Mouse (Mus musculus) lung, embryonic 16.5 days (tissue): ENCODE measurements at regions not wholly inside any gene's neighbourhood (a gene's known extent, or its start where the extent isn't known, plus 50 kb on each side); places are given as distances from the start of the nearest gene placed in this dataset.

Source experiments
- ATAC-seq: fragments of 200-750 bp; cut with Nextera tagmentation; 2 replicates; pipeline ENCODE4 v1.8.0; 2017; ENCODE audit warnings: low read depth, mild to moderate bottlenecking, moderate library complexity
- H3K27ac ChIP-seq: fragments of 300-500 bp; sonication (generic); 2 replicates; pipeline ENCODE4 v1.5.1; 2014; ENCODE audit warnings: mild to moderate bottlenecking, control low read depth, low read length
- H3K27me3 ChIP-seq: fragments of 300-500 bp; sonication (generic); 2 replicates; pipeline ENCODE4 v1.6.1; 2014; ENCODE audit warnings: low read depth, low read length, mixed read lengths; ENCODE audit not compliant: control insufficient read depth, insufficient read depth
- H3K36me3 ChIP-seq: fragments of 300-500 bp; sonication (generic); 2 replicates; pipeline ENCODE4 v1.6.1; 2014; ENCODE audit warnings: low read length; ENCODE audit not compliant: control insufficient read depth, insufficient read depth
- H3K4me1 ChIP-seq: fragments of 300-500 bp; sonication (generic); replicated peaks from 2 replicates; pipeline ENCODE4 v1.6.1; 2014; ENCODE audit warnings: low read length, mixed read lengths; ENCODE audit not compliant: control insufficient read depth, insufficient read depth
- H3K4me2 ChIP-seq: fragments of 300-500 bp; sonication (generic); 2 replicates; pipeline ENCODE4 v1.6.1; 2014; ENCODE audit warnings: low read depth, low read length, control low read depth
- H3K4me3 ChIP-seq: fragments of 300-500 bp; sonication (generic); 2 replicates; pipeline ENCODE4 v1.5.1; 2014; ENCODE audit warnings: mild to moderate bottlenecking, low read length, control low read depth
- H3K9ac ChIP-seq: fragments of 300-500 bp; sonication (generic); 2 replicates; pipeline ENCODE4 v1.6.1; 2014; ENCODE audit warnings: low read length, control low read depth
- H3K9me3 ChIP-seq: fragments of 300-500 bp; sonication (generic); 2 replicates; pipeline ENCODE4 v1.6.1; 2016; ENCODE audit warnings: low read length; ENCODE audit not compliant: control insufficient read depth
- WGBS: fragments of 180-500 bp; shearing (Covaris S2); extraction: QIAGEN DNeasy Blood & Tissue Kit; methylation state at CpG from one replicate; pipeline ENCODE4 v1.1.7; 2014; 5-methylcytosine and 5-hydroxymethylcytosine counted together

GRCm38 (mm10) chr8:82665131-82665530 is 108.8 kb downstream of the Zfp330 start:
- Histone ChIP-seq H3K27me3 (no peaks in the 10 kb centered on the region), H3K36me3 (no peaks in the 10 kb centered on the region), H3K9ac (no peak overlapping the region), H3K4me2 (no peak overlapping the region), H3K27ac (no peak overlapping the region), H3K9me3 (no peaks in the 10 kb centered on the region), H3K4me1 (no peaks in the 10 kb centered on the region), H3K4me3 (no peak overlapping the region)
- 84% methylated on average over 4 of the region's 4 CpGs for WGBS
- ATAC-seq = no peak

DNA sequence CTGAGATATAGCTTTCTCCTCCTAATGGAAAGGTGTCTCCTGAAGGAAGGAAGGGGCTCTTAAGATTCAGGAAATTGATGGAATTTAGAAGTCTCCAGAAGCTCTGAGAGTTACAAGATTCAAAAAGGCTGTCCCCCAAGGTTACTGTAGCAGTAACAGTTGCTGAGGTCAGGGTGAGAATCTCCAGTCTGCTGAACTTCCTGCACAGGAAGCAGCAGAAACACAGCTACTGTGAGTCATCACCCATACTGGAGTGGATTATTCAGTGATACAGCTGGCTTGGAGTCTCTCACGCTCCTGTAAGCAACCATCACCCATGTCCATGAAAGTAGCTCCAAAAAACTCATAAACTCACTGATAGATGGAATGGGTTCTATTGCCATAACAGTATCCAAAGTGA is 133.5 kb downstream of the Zfp330 start:
- H3K4me1 ChIP-seq = no peaks in the 10 kb centered on the region
- H3K4me2 ChIP-seq = no peak overlapping the region
- 46% methylated on average over 1 of the region's 1 CpGs for WGBS
- no peak overlapping the region for H3K4me3 ChIP-seq
- H3K27me3 ChIP-seq = no peaks in the 10 kb centered on the region
- no peak overlapping the region for H3K27ac ChIP-seq
- ATAC-seq = no peak
- H3K9me3 ChIP-seq = no peaks in the 10 kb centered on the region
- no peaks in the 10 kb centered on the region for H3K36me3 ChIP-seq
- H3K9ac ChIP-seq = no peak overlapping the region

- no peak for ATAC-seq
- no peaks in the 10 kb centered on the region for H3K9me3 ChIP-seq
- no peak overlapping the region for H3K9ac ChIP-seq
- no peaks in the 10 kb centered on the region for H3K27me3 ChIP-seq
- no peak overlapping the region for H3K4me2 ChIP-seq
- no peak overlapping the region for H3K27ac ChIP-seq
- WGBS = 55% methylated on average over 2 of the region's 2 CpGs
- no peaks in the 10 kb centered on the region for H3K36me3 ChIP-seq
- no peaks in the 10 kb centered on the region for H3K4me1 ChIP-seq
- no peak overlapping the region for H3K4me3 ChIP-seq
Measured at GRCm38 (mm10) chr8:82630486-82630885, 143.5 kb downstream of the Zfp330 start.

- Histone ChIP-seq H3K27ac (no peak overlapping the region), H3K4me3 (no peak overlapping the region), H3K9me3 (no peaks in the 10 kb centered on the region), H3K4me2 (no peak overlapping the region), H3K9ac (no peak overlapping the region), H3K4me1 (no peaks in the 10 kb centered on the region), H3K36me3 (no peaks in the 10 kb centered on the region), H3K27me3 (no peaks in the 10 kb centered on the region)
- no peak for ATAC-seq
- WGBS = 83% methylated on average over 6 of the region's 6 CpGs
Measured at GRCm38 (mm10) chr8:82623791-82624431, 150.0 kb downstream of the Zfp330 start.

DNA sequence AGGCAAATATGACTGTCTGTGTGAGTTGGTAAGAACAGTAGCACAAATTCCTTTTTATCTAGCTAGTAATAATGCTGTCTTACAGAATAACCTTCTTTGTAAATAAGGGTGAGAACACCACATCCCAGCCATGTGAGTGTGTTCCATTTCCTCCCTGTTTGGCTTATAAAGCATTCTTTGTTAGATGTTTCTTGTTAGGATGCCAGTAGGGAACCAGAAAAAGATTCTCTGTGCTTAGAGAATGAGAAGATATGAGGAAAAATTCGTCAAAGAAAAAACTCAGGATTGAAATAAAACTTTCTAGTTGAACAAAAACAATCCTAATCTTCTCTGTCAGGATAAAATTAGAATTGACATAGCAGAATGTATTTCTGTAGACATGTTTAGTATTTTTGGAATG is 155.3 kb downstream of the Zfp330 start:
- no peaks in the 10 kb centered on the region for H3K36me3 ChIP-seq
- H3K27ac ChIP-seq = no peak overlapping the region
- ATAC-seq = no peak
- no peak overlapping the region for H3K4me2 ChIP-seq
- no peak overlapping the region for H3K9ac ChIP-seq
- H3K4me1 ChIP-seq = no peaks in the 10 kb centered on the region
- no peaks in the 10 kb centered on the region for H3K9me3 ChIP-seq
- 42% methylated on average over 1 of the region's 1 CpGs for WGBS
- H3K4me3 ChIP-seq = no peak overlapping the region
- no peaks in the 10 kb centered on the region for H3K27me3 ChIP-seq

GRCm38 (mm10) chr8:82601556-82601955 is 172.4 kb downstream of the Zfp330 start:
- WGBS = 27% methylated on average over 3 of the region's 3 CpGs
- no peaks in the 10 kb centered on the region for H3K36me3 ChIP-seq
- no peaks in the 10 kb centered on the region for H3K27me3 ChIP-seq
- no peak overlapping the region for H3K9ac ChIP-seq
- no peak overlapping the region for H3K4me2 ChIP-seq
- H3K4me1 ChIP-seq = peaks cover 3% of the 10 kb centered on the region; the same call in 1 of the 2 replicates
- no peaks in the 10 kb centered on the region for H3K9me3 ChIP-seq
- H3K4me3 ChIP-seq = no peak overlapping the region
- peak; percentile 82 for ATAC-seq
- H3K27ac ChIP-seq = no peak overlapping the region

GRCm38 (mm10) chr8:82573434-82573833 is 170.4 kb upstream of the Il15 start:
- no peak overlapping the region for H3K27ac ChIP-seq

GRCm38 (mm10) chr8:82538121-82538520 is 135.1 kb upstream of the Il15 start:
- no peak for ATAC-seq
- H3K27me3 ChIP-seq = no peaks in the 10 kb centered on the region
- H3K9me3 ChIP-seq = no peaks in the 10 kb centered on the region
- no peaks in the 10 kb centered on the region for H3K4me1 ChIP-seq
- no peak overlapping the region for H3K4me2 ChIP-seq
- no peak overlapping the region for H3K4me3 ChIP-seq
- H3K27ac ChIP-seq = no peak overlapping the region
- no peaks in the 10 kb centered on the region for H3K36me3 ChIP-seq
- no peak overlapping the region for H3K9ac ChIP-seq

More at GRCm38 (mm10) chr8:82573434-82573833, 170.4 kb upstream of the Il15 start:
- no peak overlapping the region for H3K4me2 ChIP-seq
- 55% methylated on average over 1 of the region's 1 CpGs for WGBS
- ATAC-seq = no peak
- H3K9ac ChIP-seq = no peak overlapping the region
- no peaks in the 10 kb centered on the region for H3K9me3 ChIP-seq
- no peaks in the 10 kb centered on the region for H3K4me1 ChIP-seq
- H3K36me3 ChIP-seq = no peaks in the 10 kb centered on the region
- no peak overlapping the region for H3K4me3 ChIP-seq
- H3K27me3 ChIP-seq = no peaks in the 10 kb centered on the region

DNA sequence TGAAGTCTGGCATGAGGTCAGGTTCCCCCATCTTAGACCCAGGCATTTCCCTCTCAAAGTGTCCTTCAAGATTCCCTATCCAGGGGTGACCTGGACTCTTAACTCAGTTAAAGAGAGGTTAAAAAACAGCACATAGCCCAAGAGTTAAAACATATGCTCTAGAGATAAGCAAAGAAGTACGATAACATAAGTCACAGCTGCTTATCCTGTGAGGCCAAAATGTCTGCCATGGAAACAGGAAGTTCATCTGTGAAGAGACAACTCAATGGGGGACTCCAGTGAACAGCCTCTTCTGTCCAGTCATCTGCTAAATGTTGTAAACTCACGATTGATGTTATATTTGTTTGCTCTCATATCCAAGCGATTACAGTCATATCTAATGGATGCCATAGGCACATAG is 126.1 kb upstream of the Il15 start:
- H3K27ac ChIP-seq = no peak overlapping the region
- H3K9ac ChIP-seq = no peak overlapping the region
- ATAC-seq = no peak
- 65% methylated on average over 3 of the region's 3 CpGs for WGBS
- H3K36me3 ChIP-seq = no peaks in the 10 kb centered on the region
- H3K4me1 ChIP-seq = no peaks in the 10 kb centered on the region
- H3K4me3 ChIP-seq = no peak overlapping the region
- no peaks in the 10 kb centered on the region for H3K27me3 ChIP-seq
- H3K9me3 ChIP-seq = no peaks in the 10 kb centered on the region
- H3K4me2 ChIP-seq = no peak overlapping the region

DNA sequence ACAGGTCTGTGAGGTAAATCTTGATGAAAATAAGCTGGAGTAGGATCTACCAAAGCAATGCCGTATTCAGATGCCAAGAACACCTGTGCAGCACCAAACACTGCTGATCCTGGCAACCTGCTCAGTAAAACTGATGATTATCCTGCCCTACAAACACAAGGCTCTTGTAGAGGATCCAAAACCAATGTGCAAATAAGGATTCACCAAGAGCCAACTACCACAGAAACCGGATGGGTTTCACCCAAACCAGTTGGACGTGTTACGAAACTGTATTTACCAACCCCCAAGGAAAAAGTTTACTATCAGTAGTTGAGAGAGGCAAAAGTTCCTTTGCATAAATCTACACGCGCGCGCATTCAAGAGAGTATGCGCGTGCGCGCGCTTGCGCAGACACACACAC is 120.8 kb upstream of the Il15 start:
- Histone ChIP-seq H3K9me3 (no peaks in the 10 kb centered on the region), H3K4me2 (no peak overlapping the region), H3K27ac (no peak overlapping the region), H3K27me3 (no peaks in the 10 kb centered on the region), H3K9ac (no peak overlapping the region), H3K4me3 (no peak overlapping the region), H3K36me3 (no peaks in the 10 kb centered on the region), H3K4me1 (no peaks in the 10 kb centered on the region)
- WGBS = 94% methylated on average over 14 of the region's 14 CpGs
- ATAC-seq = no peak
